Mouse (Mus musculus) midbrain, embryonic 11.5 days (tissue): ENCODE measurements around the gene Smim15. TPM values are rescaled to one million over a fixed set of nuclear protein-coding genes. Genes with fewer than 3 reads are reported as not detected.

ENCODE experiments used
- ATAC-seq: fragments of 200-750 bp; cut with Nextera tagmentation; 2 replicates; pipeline ENCODE4 v1.8.0; 2017; ENCODE audit warnings: moderate TSS enrichment, moderate library complexity; ENCODE audit not compliant: low FRiP score
- DNase-seq: peaks from one replicate; pipeline ENCODE4 v3.0.0; 2015; ENCODE audit warnings: low spot score; ENCODE audit errors: missing footprints
- H3K27ac ChIP-seq: fragments of 300-500 bp; sonication (generic); 2 replicates; pipeline ENCODE4 v1.5.1; 2014; ENCODE audit warnings: low read depth, low read length
- H3K27me3 ChIP-seq: fragments of 300-500 bp; sonication (generic); 2 replicates; pipeline ENCODE4 v1.6.1; 2014; ENCODE audit warnings: mild to moderate bottlenecking, low read length, moderate library complexity, mixed read lengths; ENCODE audit not compliant: control insufficient read depth, insufficient read depth
- H3K36me3 ChIP-seq: fragments of 300-500 bp; sonication (generic); 2 replicates; pipeline ENCODE4 v1.6.1; 2014; ENCODE audit warnings: mild to moderate bottlenecking, low read length, moderate library complexity, mixed read lengths; ENCODE audit not compliant: control insufficient read depth, insufficient read depth
- H3K4me1 ChIP-seq: fragments of 300-500 bp; sonication (generic); 2 replicates; pipeline ENCODE4 v1.6.1; 2014; ENCODE audit warnings: low read length; ENCODE audit not compliant: control insufficient read depth, insufficient read depth
- H3K4me2 ChIP-seq: fragments of 300-500 bp; sonication (generic); 2 replicates; pipeline ENCODE4 v1.6.1; 2014; ENCODE audit warnings: mild to moderate bottlenecking, moderate library complexity
- H3K4me3 ChIP-seq: fragments of 300-500 bp; sonication (generic); 2 replicates; pipeline ENCODE4 v1.5.1; 2014; ENCODE audit warnings: low read depth, low read length
- H3K9ac ChIP-seq: fragments of 300-500 bp; sonication (generic); 2 replicates; pipeline ENCODE4 v1.6.1; 2014; ENCODE audit warnings: low read length
- H3K9me3 ChIP-seq: fragments of 300-500 bp; sonication (generic); 2 replicates; pipeline ENCODE4 v1.6.1; 2016; ENCODE audit warnings: low read length; ENCODE audit not compliant: control insufficient read depth
- WGBS: fragments of 180-500 bp; shearing (Covaris S2); extraction: QIAGEN DNeasy Blood & Tissue Kit; methylation state at CpG from one replicate; pipeline ENCODE4 v1.1.7; 2014; 5-methylcytosine and 5-hydroxymethylcytosine counted together
- polyA plus RNA-seq: library from polyadenylated mRNA; unstranded; fragments of >200 nt; fragmentation: Nextera tagmentation; extraction: Ambion mirVana; gene quantifications from 2 replicates; pipeline ENCODE4 v1.2.1, GENCODE M21; 2014

Smim15 gene
- 72.9 and 76.9 TPM in 2 replicates for polyA plus RNA-seq

DNA sequence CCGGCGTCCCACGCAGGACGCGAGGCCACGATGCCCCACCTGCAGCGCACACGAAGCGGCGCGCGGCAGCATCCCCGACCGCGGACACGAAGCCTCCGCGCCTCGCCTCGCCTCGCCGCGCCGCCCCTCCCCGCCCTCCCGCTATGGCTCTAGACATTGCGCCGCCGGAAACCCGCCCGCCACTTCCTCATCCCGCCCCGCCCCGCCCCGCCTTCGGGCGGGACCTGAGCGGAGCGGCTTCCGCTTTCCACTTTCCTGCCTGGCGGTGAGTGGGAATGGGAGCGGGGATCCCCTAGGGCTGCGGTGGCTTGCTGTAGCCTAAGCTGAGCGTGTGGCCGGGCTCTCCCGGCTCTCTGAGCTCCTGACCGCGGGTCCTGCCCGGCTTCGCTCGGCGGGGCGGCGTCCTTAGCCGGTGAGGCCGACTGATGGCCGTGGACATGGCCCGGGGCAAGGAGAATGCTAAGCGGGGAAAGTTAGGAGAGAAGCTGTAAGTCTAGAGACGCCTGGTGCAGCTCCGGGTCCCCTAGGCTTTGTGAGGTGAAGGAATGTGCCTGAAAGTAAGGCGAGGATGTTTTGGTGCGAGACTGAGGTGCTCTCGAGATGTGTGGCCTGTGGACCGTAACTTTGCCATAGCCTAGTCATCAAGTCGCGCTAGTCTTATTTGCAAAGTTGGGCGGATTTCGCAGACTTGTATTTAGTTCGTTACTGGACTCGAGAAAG, at the start of gene Smim15:
Gene Smim15 (plus strand): TSS at position 225 of the 720 bp plus-strand sequence.
- Histone ChIP-seq H3K36me3 (no peaks in the 10 kb centered on the region), H3K27ac (peak within 1 kb of the TSS; percentile 70), H3K4me1 (peaks cover 22% of the 10 kb centered on the region), H3K27me3 (no peaks in the 10 kb centered on the region), H3K4me3 (peak within 1 kb of the TSS; percentile 76), H3K9me3 (no peaks in the 10 kb centered on the region), H3K9ac (peak within 1 kb of the TSS; percentile 91), H3K4me2 (peak within 1 kb of the TSS; percentile 55)
- ATAC-seq (peak; percentile 97), DNase-seq (peak; percentile 99)
- WGBS, result under 1% methylated on average over 70 of the region's 71 CpGs

DNA sequence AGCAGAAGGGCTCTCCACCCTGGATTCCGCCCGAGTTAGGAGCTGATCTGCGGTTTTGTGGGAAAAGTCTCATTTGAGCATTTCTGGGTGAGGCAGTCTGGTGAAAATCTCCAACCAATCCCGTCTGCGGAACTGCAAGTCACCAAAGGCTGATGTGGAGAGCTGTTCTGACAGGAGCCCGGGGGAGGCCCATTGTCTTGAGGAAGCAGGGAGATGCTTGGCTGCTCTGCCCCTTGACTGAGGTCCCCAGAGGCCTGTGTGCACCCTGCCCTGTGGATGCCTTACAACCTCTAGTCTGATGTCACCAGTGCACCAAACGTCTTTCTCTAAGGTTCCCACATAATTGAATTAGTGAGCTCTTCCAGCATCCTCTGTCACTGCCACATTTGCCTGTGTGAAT, 49.0 kb upstream of the Smim15 start:
- WGBS, result 43% methylated on average over 7 of the region's 7 CpGs
- no peaks in the 10 kb centered on the region for H3K27me3 ChIP-seq
- no peak overlapping the region for H3K4me2 ChIP-seq
- ATAC-seq, result no peak
- DNase-seq, result no peak
- H3K27ac ChIP-seq, result no peak overlapping the region
- H3K9ac ChIP-seq, result no peak overlapping the region
- H3K4me1 ChIP-seq, result no peaks in the 10 kb centered on the region
- no peak overlapping the region for H3K4me3 ChIP-seq
- no peaks in the 10 kb centered on the region for H3K9me3 ChIP-seq
- no peaks in the 10 kb centered on the region for H3K36me3 ChIP-seq

DNA sequence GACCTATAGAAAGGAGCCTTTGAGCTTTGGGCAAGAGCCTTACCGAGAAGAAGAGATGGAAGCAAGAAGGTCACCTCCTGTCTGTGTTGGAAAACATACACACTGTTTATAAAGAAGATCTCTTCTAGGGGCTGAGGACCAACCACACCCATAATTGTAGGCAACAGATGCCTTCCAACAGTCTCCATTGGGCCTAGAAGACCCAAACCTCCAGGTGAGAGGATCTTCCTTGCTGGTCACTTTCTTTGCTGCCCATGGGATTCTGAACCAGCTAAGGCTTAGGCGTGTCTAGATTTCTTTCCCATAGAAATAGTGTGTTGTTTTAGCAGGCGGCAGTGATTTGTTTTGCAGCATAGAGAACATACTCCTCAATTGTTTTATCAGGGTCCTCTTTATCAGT, 47.9 kb upstream of the Smim15 start:
- ATAC-seq (no peak), DNase-seq (peak; percentile 75)
- Histone ChIP-seq H3K4me1 (no peaks in the 10 kb centered on the region), H3K4me3 (no peak overlapping the region), H3K9ac (no peak overlapping the region), H3K9me3 (no peaks in the 10 kb centered on the region), H3K27me3 (no peaks in the 10 kb centered on the region), H3K36me3 (no peaks in the 10 kb centered on the region), H3K27ac (no peak overlapping the region), H3K4me2 (no peak overlapping the region)
- 88% methylated on average over 3 of the region's 3 CpGs for WGBS

DNA sequence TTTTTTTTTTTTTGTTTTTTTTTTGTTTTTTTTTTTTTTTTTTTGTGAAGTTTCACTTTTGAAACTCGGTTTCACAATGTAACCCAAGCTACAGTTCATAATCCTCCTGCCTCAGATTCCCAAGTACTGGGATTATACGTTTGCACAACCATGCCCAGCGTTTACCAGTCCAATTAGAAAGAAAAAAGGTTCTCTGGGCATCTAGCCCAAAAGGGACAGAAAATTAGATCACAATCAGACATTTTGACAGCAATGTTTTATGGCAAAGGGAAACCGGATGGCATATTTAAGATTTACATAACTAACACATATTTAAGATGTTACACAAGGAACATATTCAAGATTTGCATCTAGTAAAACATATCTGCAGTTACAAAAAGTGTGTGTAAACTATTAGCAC, 36.4 kb upstream of the Smim15 start:
- no peak for DNase-seq
- 89% methylated on average over 4 of the region's 4 CpGs for WGBS
- Histone ChIP-seq H3K4me3 (no peak overlapping the region), H3K4me2 (no peak overlapping the region), H3K27me3 (no peaks in the 10 kb centered on the region), H3K9me3 (no peaks in the 10 kb centered on the region), H3K4me1 (no peaks in the 10 kb centered on the region), H3K27ac (no peak overlapping the region), H3K9ac (no peak overlapping the region), H3K36me3 (no peaks in the 10 kb centered on the region)
- ATAC-seq, result no peak

DNA sequence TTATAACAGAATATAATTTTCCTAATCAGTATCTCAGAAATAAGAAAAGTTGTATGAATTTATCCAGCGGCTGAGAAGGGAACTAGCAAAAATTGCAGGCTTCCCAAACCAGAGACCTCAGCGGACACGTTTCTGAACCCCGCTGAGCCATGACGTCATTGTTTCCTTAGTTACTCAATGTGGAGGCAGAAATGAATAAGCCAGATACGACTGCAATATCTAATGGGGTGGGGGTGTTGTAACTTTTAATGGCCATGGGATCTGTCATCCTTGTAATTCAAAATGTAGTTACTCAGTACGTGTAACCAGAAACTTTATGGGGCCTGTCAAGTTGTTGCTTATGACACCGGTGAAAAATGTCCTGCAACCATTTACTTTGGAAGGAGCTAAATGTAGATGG, 31.1 kb upstream of the Smim15 start:
- no peak for DNase-seq

DNA sequence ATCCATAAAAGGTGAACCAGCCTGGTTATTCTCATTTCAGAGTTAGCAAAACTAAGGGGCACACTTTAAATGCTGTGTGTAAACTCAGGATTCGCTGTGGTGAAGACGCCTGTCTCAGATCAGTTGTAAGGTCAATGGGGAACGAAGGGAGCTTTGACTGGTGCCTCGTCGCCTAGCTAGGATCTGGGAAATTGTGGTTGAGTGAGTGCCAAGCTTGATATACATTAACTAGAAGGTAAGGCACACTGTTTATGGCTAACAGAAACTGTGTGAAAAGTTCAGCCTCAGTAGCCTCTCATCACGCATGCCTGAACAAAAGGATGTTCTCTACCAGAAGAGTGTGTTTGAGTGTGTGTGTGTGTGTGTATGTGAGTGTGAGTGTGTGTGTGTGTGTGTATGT, 30.4 kb upstream of the Smim15 start:
- DNase-seq, result no peak
- H3K27me3 ChIP-seq, result no peaks in the 10 kb centered on the region
- H3K9me3 ChIP-seq, result no peaks in the 10 kb centered on the region
- ATAC-seq, result no peak
- no peaks in the 10 kb centered on the region for H3K36me3 ChIP-seq
- H3K4me2 ChIP-seq, result no peak overlapping the region
- H3K4me1 ChIP-seq, result no peaks in the 10 kb centered on the region
- no peak overlapping the region for H3K27ac ChIP-seq
- WGBS, result 91% methylated on average over 6 of the region's 6 CpGs
- H3K4me3 ChIP-seq, result no peak overlapping the region
- no peak overlapping the region for H3K9ac ChIP-seq

More for the DNA sequence above, 31.1 kb upstream of the Smim15 start:
- Histone ChIP-seq H3K4me2 (no peak overlapping the region), H3K4me3 (no peak overlapping the region), H3K27me3 (no peaks in the 10 kb centered on the region), H3K4me1 (no peaks in the 10 kb centered on the region), H3K9ac (no peak overlapping the region), H3K9me3 (no peaks in the 10 kb centered on the region), H3K27ac (no peak overlapping the region), H3K36me3 (no peaks in the 10 kb centered on the region)
- 90% methylated on average over 8 of the region's 8 CpGs for WGBS
- ATAC-seq, result no peak

DNA sequence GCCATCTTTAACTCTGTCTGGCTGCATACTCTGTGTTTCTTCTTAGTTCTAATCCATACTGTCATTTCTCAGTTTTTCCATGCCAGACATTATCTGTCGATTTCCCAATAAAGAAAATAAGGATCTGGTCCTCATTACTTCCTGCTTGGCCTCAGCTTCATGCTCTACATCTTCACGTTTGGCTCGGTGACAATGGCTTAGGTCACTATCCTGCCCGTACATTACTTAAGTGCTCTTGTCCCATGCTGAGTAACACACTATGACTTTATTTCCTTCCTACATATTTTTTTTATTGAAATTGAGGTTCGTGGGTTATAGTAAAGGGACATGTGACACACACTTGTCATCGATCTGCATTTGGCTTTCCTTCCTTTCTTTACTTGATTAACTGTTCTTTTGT, 29.1 kb upstream of the Smim15 start:
- ATAC-seq (no peak), DNase-seq (no peak)
- WGBS, result 88% methylated on average over 6 of the region's 6 CpGs
- H3K27me3 ChIP-seq, result no peaks in the 10 kb centered on the region
- H3K4me1 ChIP-seq, result no peaks in the 10 kb centered on the region
- no peak overlapping the region for H3K4me3 ChIP-seq
- H3K36me3 ChIP-seq, result no peaks in the 10 kb centered on the region
- no peaks in the 10 kb centered on the region for H3K9me3 ChIP-seq
- no peak overlapping the region for H3K27ac ChIP-seq
- no peak overlapping the region for H3K4me2 ChIP-seq
- no peak overlapping the region for H3K9ac ChIP-seq

DNA sequence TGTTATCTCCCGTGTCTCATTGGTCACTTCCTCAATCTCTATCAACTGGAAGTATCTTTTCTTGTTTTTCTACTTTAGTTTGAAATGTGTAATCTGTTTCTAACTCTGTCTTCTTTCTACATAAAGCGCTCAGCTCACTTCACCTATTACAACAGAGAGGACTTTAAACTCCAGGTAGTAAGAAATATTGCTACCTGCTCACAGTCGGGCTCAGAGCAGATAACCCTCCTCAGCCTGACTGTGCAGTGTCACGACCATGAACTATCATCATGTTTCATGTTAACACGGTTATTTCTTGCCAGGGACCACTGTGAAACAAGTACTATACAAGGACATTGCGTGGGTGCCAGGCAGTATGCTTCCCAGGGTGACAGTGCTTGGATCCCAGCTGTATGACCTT, 26.9 kb upstream of the Smim15 start:
- no peak overlapping the region for H3K4me2 ChIP-seq
- H3K9ac ChIP-seq, result no peak overlapping the region
- no peak overlapping the region for H3K27ac ChIP-seq
- DNase-seq (no peak), ATAC-seq (no peak)
- no peaks in the 10 kb centered on the region for H3K27me3 ChIP-seq
- no peak overlapping the region for H3K4me3 ChIP-seq
- no peaks in the 10 kb centered on the region for H3K36me3 ChIP-seq
- no peaks in the 10 kb centered on the region for H3K4me1 ChIP-seq
- 86% methylated on average over 6 of the region's 6 CpGs for WGBS
- no peaks in the 10 kb centered on the region for H3K9me3 ChIP-seq

DNA sequence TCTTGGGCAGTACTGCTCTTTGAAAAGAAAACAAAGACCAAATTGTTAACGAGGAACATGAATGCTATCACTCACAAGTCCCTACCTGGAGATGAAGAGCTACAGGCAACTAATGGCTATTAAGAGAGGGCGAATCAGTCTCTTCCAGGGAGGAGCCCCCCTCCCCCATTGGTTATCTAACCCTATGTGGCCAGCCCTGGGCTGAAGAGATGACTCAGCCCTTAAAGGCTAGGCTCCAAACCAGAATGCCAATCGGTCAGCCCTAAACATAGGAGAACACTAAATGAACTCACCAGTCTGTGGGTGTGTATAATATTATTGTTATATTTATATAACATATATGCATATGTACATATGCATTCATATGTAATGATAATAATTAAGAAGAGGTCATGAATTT, 18.4 kb upstream of the Smim15 start:
- Histone ChIP-seq H3K4me3 (no peak overlapping the region), H3K9me3 (no peaks in the 10 kb centered on the region), H3K9ac (no peak overlapping the region), H3K27ac (no peak overlapping the region), H3K4me1 (no peaks in the 10 kb centered on the region), H3K36me3 (no peaks in the 10 kb centered on the region), H3K27me3 (no peaks in the 10 kb centered on the region), H3K4me2 (no peak overlapping the region)
- 80% methylated on average over 3 of the region's 3 CpGs for WGBS
- DNase-seq (no peak), ATAC-seq (no peak)
